Mouse (Mus musculus): ENCODE results near the gene Rab3gap1. TPM values are rescaled to one million over a fixed set of nuclear protein-coding genes. Genes with fewer than 3 reads are reported as not detected.
A peak's percentile ranks its signal among the peaks of the same experiment; 100 is the strongest.

The Rab3gap1 gene
- polyA plus RNA-seq, 1 experiment from 2014 or later = 21.1 TPM

- no peaks in the 10 kb centered on the region for H3K27me3 ChIP-seq (replicated peaks; ENCODE audit: control insufficient read depth, insufficient read depth, low read length)
- ATAC-seq = no peak
- no peaks in the 10 kb centered on the region for H3K9me3 ChIP-seq (ENCODE audit: control insufficient read depth, low read length)
- peaks cover 7% of the 10 kb centered on the region for H3K4me1 ChIP-seq (ENCODE audit: control insufficient read depth, insufficient read depth, low read depth, low read length)
- no peak overlapping the region for H3K27ac ChIP-seq (ENCODE audit: low read depth, low read length)
- 90% methylated on average over 1 of the region's 1 CpGs for WGBS
- no peak overlapping the region for H3K4me3 ChIP-seq (ENCODE audit: low read length)
- H3K9ac ChIP-seq (ENCODE audit: low read depth, low read length) = no peak overlapping the region
- H3K36me3 ChIP-seq (ENCODE audit: control insufficient read depth, insufficient read depth, low read length) = no peaks in the 10 kb centered on the region
- H3K4me2 ChIP-seq (ENCODE audit: low read length) = no peak overlapping the region
Measured at GRCm38 (mm10) chr1:127961140-127961539, 92.6 kb downstream of the Rab3gap1 start.

- Histone ChIP-seq H3K27me3 (replicated peaks; ENCODE audit: control insufficient read depth, insufficient read depth, low read length) (no peaks in the 10 kb centered on the region), H3K4me2 (ENCODE audit: low read length) (no peak overlapping the region), H3K9ac (ENCODE audit: low read depth, low read length) (no peak overlapping the region), H3K9me3 (ENCODE audit: control insufficient read depth, low read length) (no peaks in the 10 kb centered on the region), H3K27ac (ENCODE audit: low read depth, low read length) (no peak overlapping the region), H3K4me3 (ENCODE audit: low read length) (no peak overlapping the region), H3K36me3 (ENCODE audit: control insufficient read depth, insufficient read depth, low read length) (no peaks in the 10 kb centered on the region), H3K4me1 (ENCODE audit: control insufficient read depth, insufficient read depth, low read depth, low read length) (peaks cover 7% of the 10 kb centered on the region)
- no peak for ATAC-seq
- WGBS = 93% methylated on average over 3 of the region's 3 CpGs
Measured at GRCm38 (mm10) chr1:127963326-127963725, 94.8 kb downstream of the Rab3gap1 start.

- ATAC-seq = no peak
- H3K27ac ChIP-seq (ENCODE audit: low read depth, low read length) = no peak overlapping the region
- no peaks in the 10 kb centered on the region for H3K27me3 ChIP-seq (replicated peaks; ENCODE audit: control insufficient read depth, insufficient read depth, low read length)
- WGBS = 91% methylated on average over 4 of the region's 4 CpGs
- H3K4me1 ChIP-seq (ENCODE audit: control insufficient read depth, insufficient read depth, low read depth, low read length) = no peaks in the 10 kb centered on the region
- H3K4me3 ChIP-seq (ENCODE audit: low read length) = no peak overlapping the region
- H3K9me3 ChIP-seq (ENCODE audit: control insufficient read depth, low read length) = no peaks in the 10 kb centered on the region
- H3K36me3 ChIP-seq (ENCODE audit: control insufficient read depth, insufficient read depth, low read length) = no peaks in the 10 kb centered on the region
- H3K9ac ChIP-seq (ENCODE audit: low read depth, low read length) = no peak overlapping the region
- H3K4me2 ChIP-seq (ENCODE audit: low read length) = no peak overlapping the region
Measured at GRCm38 (mm10) chr1:127970870-127971269, 102.3 kb downstream of the Rab3gap1 start.

- no peak overlapping the region for H3K27ac ChIP-seq (ENCODE audit: low read depth, low read length)
- no peak overlapping the region for H3K4me3 ChIP-seq (ENCODE audit: low read length)
- ATAC-seq = no peak
- 93% methylated on average over 4 of the region's 4 CpGs for WGBS
- H3K4me2 ChIP-seq (ENCODE audit: low read length) = no peak overlapping the region
- H3K9me3 ChIP-seq (ENCODE audit: control insufficient read depth, low read length) = no peaks in the 10 kb centered on the region
- H3K36me3 ChIP-seq (ENCODE audit: control insufficient read depth, insufficient read depth, low read length) = no peaks in the 10 kb centered on the region
- no peaks in the 10 kb centered on the region for H3K4me1 ChIP-seq (ENCODE audit: control insufficient read depth, insufficient read depth, low read depth, low read length)
- no peaks in the 10 kb centered on the region for H3K27me3 ChIP-seq (replicated peaks; ENCODE audit: control insufficient read depth, insufficient read depth, low read length)
- no peak overlapping the region for H3K9ac ChIP-seq (ENCODE audit: low read depth, low read length)
Measured at GRCm38 (mm10) chr1:127974082-127974481, 105.5 kb downstream of the Rab3gap1 start.

- Histone ChIP-seq H3K27ac (ENCODE audit: low read depth, low read length) (no peak overlapping the region), H3K4me3 (ENCODE audit: low read length) (no peak overlapping the region), H3K9me3 (ENCODE audit: control insufficient read depth, low read length) (no peaks in the 10 kb centered on the region), H3K36me3 (ENCODE audit: control insufficient read depth, insufficient read depth, low read length) (no peaks in the 10 kb centered on the region), H3K4me2 (ENCODE audit: low read length) (no peak overlapping the region), H3K9ac (ENCODE audit: low read depth, low read length) (no peak overlapping the region), H3K27me3 (replicated peaks; ENCODE audit: control insufficient read depth, insufficient read depth, low read length) (no peaks in the 10 kb centered on the region), H3K4me1 (ENCODE audit: control insufficient read depth, insufficient read depth, low read depth, low read length) (no peaks in the 10 kb centered on the region)
- WGBS = 83% methylated on average over 2 of the region's 2 CpGs
- ATAC-seq = peak; percentile 61; the same call in 1 of the 2 replicates
Measured at GRCm38 (mm10) chr1:127975676-127976075, 107.1 kb downstream of the Rab3gap1 start.

GRCm38 (mm10) chr1:127976106-127976505, 107.5 kb downstream of the Rab3gap1 start:
- H3K4me2 ChIP-seq (ENCODE audit: low read length) = no peak overlapping the region
- H3K4me3 ChIP-seq (ENCODE audit: low read length) = no peak overlapping the region
- no peaks in the 10 kb centered on the region for H3K36me3 ChIP-seq (ENCODE audit: control insufficient read depth, insufficient read depth, low read length)
- H3K4me1 ChIP-seq (ENCODE audit: control insufficient read depth, insufficient read depth, low read depth, low read length) = no peaks in the 10 kb centered on the region
- H3K27me3 ChIP-seq (replicated peaks; ENCODE audit: control insufficient read depth, insufficient read depth, low read length) = no peaks in the 10 kb centered on the region
- ATAC-seq = peak; percentile 42
- 87% methylated on average over 6 of the region's 6 CpGs for WGBS
- no peak overlapping the region for H3K27ac ChIP-seq (ENCODE audit: low read depth, low read length)
- no peaks in the 10 kb centered on the region for H3K9me3 ChIP-seq (ENCODE audit: control insufficient read depth, low read length)
- no peak overlapping the region for H3K9ac ChIP-seq (ENCODE audit: low read depth, low read length)

- H3K36me3 ChIP-seq (ENCODE audit: control insufficient read depth, insufficient read depth, low read length) = no peaks in the 10 kb centered on the region
- no peaks in the 10 kb centered on the region for H3K4me1 ChIP-seq (ENCODE audit: control insufficient read depth, insufficient read depth, low read depth, low read length)
- H3K9ac ChIP-seq (ENCODE audit: low read depth, low read length) = no peak overlapping the region
- no peak overlapping the region for H3K4me2 ChIP-seq (ENCODE audit: low read length)
- WGBS = 93% methylated on average over 1 of the region's 1 CpGs
- H3K27me3 ChIP-seq (replicated peaks; ENCODE audit: control insufficient read depth, insufficient read depth, low read length) = no peaks in the 10 kb centered on the region
- ATAC-seq = no peak
- no peak overlapping the region for H3K27ac ChIP-seq (ENCODE audit: low read depth, low read length)
- H3K4me3 ChIP-seq (ENCODE audit: low read length) = no peak overlapping the region
- no peaks in the 10 kb centered on the region for H3K9me3 ChIP-seq (ENCODE audit: control insufficient read depth, low read length)
Measured at GRCm38 (mm10) chr1:127978125-127978524, 109.6 kb downstream of the Rab3gap1 start.

- no peak overlapping the region for H3K9ac ChIP-seq (ENCODE audit: low read depth, low read length)
- no peaks in the 10 kb centered on the region for H3K9me3 ChIP-seq (ENCODE audit: control insufficient read depth, low read length)
- H3K27ac ChIP-seq (ENCODE audit: low read depth, low read length) = no peak overlapping the region
- H3K4me2 ChIP-seq (ENCODE audit: low read length) = no peak overlapping the region
- 65% methylated on average over 2 of the region's 2 CpGs for WGBS
- H3K4me1 ChIP-seq (ENCODE audit: control insufficient read depth, insufficient read depth, low read depth, low read length) = no peaks in the 10 kb centered on the region
- H3K36me3 ChIP-seq (ENCODE audit: control insufficient read depth, insufficient read depth, low read length) = no peaks in the 10 kb centered on the region
- H3K27me3 ChIP-seq (replicated peaks; ENCODE audit: control insufficient read depth, insufficient read depth, low read length) = no peaks in the 10 kb centered on the region
- no peak overlapping the region for H3K4me3 ChIP-seq (ENCODE audit: low read length)
- peak; percentile 48; the same call in 1 of the 2 replicates for ATAC-seq
Measured at GRCm38 (mm10) chr1:127980911-127981559, 112.5 kb downstream of the Rab3gap1 start.

GRCm38 (mm10) chr1:127982268-127982667, 113.7 kb downstream of the Rab3gap1 start:
- no peaks in the 10 kb centered on the region for H3K9me3 ChIP-seq (ENCODE audit: control insufficient read depth, low read length)
- H3K27me3 ChIP-seq (replicated peaks; ENCODE audit: control insufficient read depth, insufficient read depth, low read length) = no peaks in the 10 kb centered on the region
- no peaks in the 10 kb centered on the region for H3K4me1 ChIP-seq (ENCODE audit: control insufficient read depth, insufficient read depth, low read depth, low read length)
- no peaks in the 10 kb centered on the region for H3K36me3 ChIP-seq (ENCODE audit: control insufficient read depth, insufficient read depth, low read length)
- H3K27ac ChIP-seq (ENCODE audit: low read depth, low read length) = no peak overlapping the region
- ATAC-seq = no peak
- 91% methylated on average over 3 of the region's 3 CpGs for WGBS
- H3K9ac ChIP-seq (ENCODE audit: low read depth, low read length) = no peak overlapping the region
- no peak overlapping the region for H3K4me3 ChIP-seq (ENCODE audit: low read length)
- H3K4me2 ChIP-seq (ENCODE audit: low read length) = no peak overlapping the region

All from hindbrain, embryonic 16.5 days (tissue).